Comparison of ENCODE assay signal across 16 mouse cellular contexts in the genomic region with DNA sequence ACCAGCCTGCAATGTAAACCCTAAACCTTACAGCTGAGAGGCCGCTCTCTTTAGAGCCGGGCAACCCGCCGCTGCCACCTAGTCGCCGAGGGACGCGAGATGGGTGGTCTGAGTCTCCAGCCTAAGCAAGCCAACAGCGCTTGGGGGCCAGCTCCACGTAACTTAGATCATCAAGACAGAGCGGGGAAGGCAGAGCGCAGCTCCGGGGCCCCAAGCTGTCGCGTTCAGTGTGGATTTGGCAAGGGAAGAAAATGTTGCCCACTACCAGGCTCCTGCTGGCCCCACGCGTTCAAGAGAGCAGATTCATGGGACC. TPM values are rescaled to one million over a fixed set of nuclear protein-coding genes. Genes with fewer than 3 reads are reported as not detected.
DNase-seq lines count a peak whose midpoint lies in the region; ATAC-seq lines count a peak whose summit lies in the region.
"Had no signal": no experiment of that assay in that cellular context is flagged by ENCODE, and none has a peak within 500 bp of the region (broad histone marks: within the 10 kb centered on the region; RNA-seq: fewer than 3 reads in every experiment).

No protein-coding gene starts in this region.

- peak overlapping the region; percentile 46 for H3K4me2 ChIP-seq in limb, embryonic 12.5 days
- H3K4me2 ChIP-seq: lung, embryonic 14.5 days had no signal

- H3K27ac ChIP-seq in limb, embryonic 12.5 days: no peak overlapping the region

- no peak overlapping the region for H3K9ac ChIP-seq in limb, embryonic 12.5 days (replicated peaks)
- H3K9ac ChIP-seq: lung, embryonic 14.5 days had no signal

- under 1% methylated on average over 17 of the region's 17 CpGs for WGBS in limb, embryonic 12.5 days

- peak overlapping the region; percentile 25 for H3K4me3 ChIP-seq in limb, embryonic 12.5 days (replicated peaks)

- H3K4me1 ChIP-seq in limb, embryonic 12.5 days (replicated peaks): peaks cover 38% of the 10 kb centered on the region

- H3K9me3 ChIP-seq in limb, embryonic 12.5 days: no peaks in the 10 kb centered on the region

- ATAC-seq in limb, embryonic 12.5 days (ENCODE audit: insufficient number of reproducible peaks, insufficient read depth, low FRiP score, low TSS enrichment, low read depth): no peak

- no peaks in the 10 kb centered on the region for H3K36me3 ChIP-seq in limb, embryonic 12.5 days

- H3K27me3 ChIP-seq in limb, embryonic 12.5 days: peaks cover 90% of the 10 kb centered on the region

- DNase-seq in heart, adult 11 months: peak; percentile 75
- DNase-seq in heart, adult 8-10 months (ENCODE audit: low spot score): no peak
- DNase-seq in thymus, postnatal 4 days: peak; percentile 13
- no peak for DNase-seq in thymus, postnatal 0 days (ENCODE audit: low spot score)
- no peak for DNase-seq in spleen, postnatal 10 days (ENCODE audit: low spot score in 2 of 2)
- DNase-seq in thymus, postnatal 10 days (ENCODE audit: low spot score in 2 of 2): no peak
- DNase-seq in lung, postnatal 25 days (ENCODE audit: low spot score): no peak
- DNase-seq: gastrocnemius, postnatal 10 days; kidney, adult 11 months; lung, embryonic 14.5 days had no signal

RNA-seq across cellular contexts. Expression of a gene that starts 2.8 kb away (rescaled TPM):
- not detected for total RNA-seq in heart, adult 8-10 months (2022)
- polyA plus RNA-seq in thymus, postnatal 0 days (2015; fragmentation: Nextera tagmentation; extraction: Ambion mirVana): 0.14 TPM in 1 of 2 replicates, not detected in the other
- 0.14 TPM in 1 of 2 replicates, not detected in the other for polyA plus RNA-seq in limb, embryonic 12.5 days (2016; fragmentation: Nextera tagmentation; extraction: Ambion mirVana)
- total RNA-seq: adrenal gland, postnatal 4 days; common myeloid progenitor, adult 5-6 weeks; gastrocnemius, postnatal 10 days; layer of hippocampus, postnatal 14 days; neutrophil, adult 5-6 weeks had no signal
- polyA plus RNA-seq: lung, embryonic 14.5 days; Patski had no signal

Comparison
In these comparisons a context has a peak if more than half of its experiments do, and no peak if none do; other contexts are left out.
1. DNase-seq: peak in heart, adult 11 months (single experiment) and thymus, postnatal 4 days (single experiment); none in heart, adult 8-10 months (single experiment), thymus, postnatal 0 days (single experiment), spleen, postnatal 10 days (0 of 2), thymus, postnatal 10 days (0 of 2) and lung, postnatal 25 days (single experiment).